Mouse (Mus musculus) liver, adult (tissue): ENCODE results near the gene Mtif2.

Experiments used
- GATA4 ChIP-seq: IDR thresholded peaks from 2 replicates; pipeline ENCODE4 v1.6.1; 2014; ENCODE audit warnings: mild to moderate bottlenecking, low read length; ENCODE audit not compliant: insufficient replicate concordance

The Mtif2 gene

DNA sequence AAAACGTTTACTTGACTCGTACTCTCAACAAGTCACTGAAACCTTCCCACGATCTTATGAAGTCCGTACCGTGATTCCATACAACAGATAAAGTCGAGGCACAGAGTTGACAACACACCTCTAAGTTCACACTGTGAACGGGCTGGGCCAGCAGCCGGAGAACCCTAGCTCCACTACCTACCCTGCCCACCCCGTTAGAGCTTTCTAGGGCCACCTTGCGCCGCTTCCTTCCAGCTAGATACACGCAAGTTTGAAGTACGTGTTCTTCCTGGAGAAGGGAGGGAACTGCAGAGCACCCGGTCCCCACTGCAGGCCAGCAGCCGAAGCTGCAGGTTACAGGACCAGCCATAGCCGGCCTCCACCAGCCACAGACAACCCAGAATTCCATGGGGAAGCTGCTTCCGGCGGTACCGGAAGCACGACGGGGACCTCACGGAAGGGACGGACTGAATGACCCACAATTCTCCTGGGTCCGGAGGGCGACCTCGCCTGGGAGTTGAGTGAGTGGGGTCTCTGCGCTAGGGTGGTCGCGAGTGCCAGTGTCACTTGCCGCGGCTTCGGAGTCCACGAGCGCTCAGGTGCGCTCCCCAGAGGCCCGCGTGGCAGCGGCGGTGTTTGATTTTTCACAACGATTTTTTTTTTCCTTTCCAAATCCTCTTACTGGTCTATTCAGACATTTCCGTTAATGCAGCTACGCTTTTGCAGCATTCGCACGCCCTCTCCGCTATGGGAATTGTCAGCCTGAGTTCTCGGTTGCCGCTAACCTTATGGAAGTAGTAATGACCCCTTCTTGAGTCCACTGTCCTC, at the start of gene Mtif2:
Gene Mtif2, plus strand, starts transcription at position 421 of the 807 bp plus-strand sequence.
- TF ChIP-seq GATA4 = peak; percentile 23; the same call in 1 of the 2 replicates

DNA sequence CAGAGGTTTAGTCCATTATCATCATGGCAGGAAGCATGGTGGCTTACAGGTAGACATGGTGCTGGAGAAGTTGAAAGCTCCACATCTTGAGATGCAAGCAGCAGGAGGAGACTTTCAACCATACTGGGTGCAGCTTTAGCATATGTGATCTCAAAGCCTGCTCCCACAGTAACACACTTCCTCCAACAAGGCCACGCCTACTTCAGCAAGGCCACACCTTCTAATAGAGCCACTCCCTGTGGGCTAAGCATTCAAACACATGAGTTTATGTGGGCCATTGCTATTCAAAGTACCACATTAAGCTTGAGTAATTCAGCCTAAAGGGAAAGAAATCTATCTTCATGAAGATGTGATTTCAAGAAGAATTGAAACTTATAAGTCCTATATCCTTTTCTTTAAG, 33.1 kb upstream of the Mtif2 start:
- no peak for TF ChIP-seq GATA4

DNA sequence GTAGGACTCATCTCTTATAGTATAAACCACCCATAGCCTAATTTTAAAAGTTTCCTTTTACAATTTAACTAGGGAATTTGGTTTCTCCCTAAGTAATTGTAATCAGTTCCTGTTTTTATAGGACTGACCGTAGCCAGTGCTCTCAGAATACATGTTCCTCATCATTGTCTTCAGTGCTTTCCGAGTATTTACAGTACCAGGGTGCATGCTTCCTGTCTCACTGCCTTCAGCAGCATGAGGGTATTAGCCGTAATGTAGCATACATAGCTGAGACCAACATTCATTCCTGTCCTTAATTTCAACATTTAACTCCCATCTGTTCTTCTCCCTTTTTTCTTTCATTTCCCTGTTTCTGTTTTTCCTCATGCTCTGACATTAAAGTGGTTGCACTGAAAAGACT, 29.2 kb upstream of the Mtif2 start:
- TF ChIP-seq GATA4 = no peak

DNA sequence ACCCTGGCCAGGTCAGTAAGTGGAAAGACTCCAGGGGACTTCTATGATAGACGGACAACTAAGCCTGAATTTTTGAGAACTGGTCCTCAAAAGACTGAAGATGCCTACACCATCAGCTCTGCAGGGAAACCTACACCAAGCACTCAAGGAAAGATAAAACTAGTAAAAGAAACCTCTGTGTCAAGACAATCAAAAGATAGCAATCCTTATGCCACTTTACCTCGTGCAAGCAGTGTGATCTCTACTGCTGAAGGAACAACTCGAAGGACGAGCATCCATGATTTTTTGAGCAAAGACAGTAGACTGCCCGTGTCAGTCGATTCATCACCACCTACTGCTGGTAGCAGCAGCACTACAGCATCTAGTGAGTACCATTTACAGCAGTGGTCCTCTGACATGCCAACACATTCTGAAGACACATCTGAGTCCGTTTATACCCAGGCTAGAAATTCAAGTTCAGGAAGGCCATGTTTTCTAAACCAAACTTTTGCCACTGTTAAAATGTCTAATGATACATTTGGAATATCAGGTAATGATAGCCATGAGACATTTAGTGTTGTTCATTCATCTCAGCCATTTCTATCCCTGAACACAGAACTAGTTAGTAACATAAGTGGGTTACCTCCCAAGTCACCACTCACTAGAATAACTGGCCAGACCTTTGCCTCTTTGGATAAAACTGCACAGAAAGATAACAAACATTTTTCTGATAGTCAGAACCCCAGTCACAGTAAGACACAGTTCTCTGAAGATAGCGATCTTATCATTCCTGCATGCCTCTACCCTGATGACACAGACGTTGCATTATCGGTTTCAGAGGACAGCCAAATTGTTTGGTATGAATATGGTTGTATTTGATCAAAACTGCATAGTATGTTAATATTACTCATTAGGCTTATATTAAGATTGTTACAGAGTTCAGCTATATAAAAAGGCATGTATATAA, 22.0 kb upstream of the Mtif2 start:
- no peak for TF ChIP-seq GATA4

DNA sequence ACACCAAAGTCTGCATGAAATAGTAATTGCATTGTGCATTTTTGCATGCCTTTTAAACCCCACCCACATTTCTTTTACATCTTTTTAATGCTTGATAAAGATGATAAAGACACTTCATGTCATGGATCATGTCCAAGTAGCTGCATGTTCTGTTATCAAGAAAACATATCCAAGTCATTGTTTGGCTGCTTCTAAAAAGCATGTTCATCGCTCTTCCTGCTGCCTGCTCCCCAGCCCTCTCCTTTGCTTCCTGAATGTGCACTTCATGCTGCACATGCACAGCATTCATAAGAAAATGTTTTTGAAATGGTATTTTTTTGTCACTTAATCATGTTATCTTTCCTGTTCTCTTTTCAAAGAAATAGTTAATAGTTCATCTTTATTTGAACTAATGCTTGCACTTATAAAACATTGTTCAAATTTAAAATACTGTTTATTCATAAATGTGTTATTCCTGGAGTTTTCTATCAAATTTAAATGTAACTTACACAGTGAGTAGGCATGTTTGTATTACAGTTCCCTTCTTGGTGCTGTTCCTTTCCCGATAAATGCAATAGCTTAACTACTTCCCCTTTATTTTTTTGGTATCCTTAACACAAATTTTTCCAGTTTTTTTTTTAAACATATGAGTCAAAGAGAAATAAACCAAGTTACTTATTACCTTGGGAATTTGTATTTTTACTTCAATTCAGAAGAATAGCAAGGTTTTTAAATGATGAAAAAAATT, 21.1 kb upstream of the Mtif2 start:
- TF ChIP-seq GATA4 = no peak

DNA sequence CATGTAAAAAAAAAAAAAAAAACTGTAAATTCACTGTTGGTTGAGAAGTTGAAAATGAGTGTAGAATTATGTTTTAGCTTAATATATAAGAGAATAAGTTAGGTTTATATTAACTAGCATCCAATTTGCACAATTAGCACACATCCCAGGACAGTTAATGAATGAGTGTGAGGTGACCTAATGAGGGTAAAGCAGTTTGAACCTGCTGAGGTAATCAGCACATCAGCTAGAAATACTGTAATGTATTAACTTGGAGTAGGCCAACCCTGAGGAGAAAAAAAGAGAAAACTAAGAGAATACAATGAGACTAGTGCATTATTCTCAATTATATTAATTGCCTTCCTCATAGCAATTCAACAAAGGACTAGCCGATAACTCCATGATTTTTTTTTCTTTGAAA, 16.8 kb upstream of the Mtif2 start:
- TF ChIP-seq GATA4 = no peak

DNA sequence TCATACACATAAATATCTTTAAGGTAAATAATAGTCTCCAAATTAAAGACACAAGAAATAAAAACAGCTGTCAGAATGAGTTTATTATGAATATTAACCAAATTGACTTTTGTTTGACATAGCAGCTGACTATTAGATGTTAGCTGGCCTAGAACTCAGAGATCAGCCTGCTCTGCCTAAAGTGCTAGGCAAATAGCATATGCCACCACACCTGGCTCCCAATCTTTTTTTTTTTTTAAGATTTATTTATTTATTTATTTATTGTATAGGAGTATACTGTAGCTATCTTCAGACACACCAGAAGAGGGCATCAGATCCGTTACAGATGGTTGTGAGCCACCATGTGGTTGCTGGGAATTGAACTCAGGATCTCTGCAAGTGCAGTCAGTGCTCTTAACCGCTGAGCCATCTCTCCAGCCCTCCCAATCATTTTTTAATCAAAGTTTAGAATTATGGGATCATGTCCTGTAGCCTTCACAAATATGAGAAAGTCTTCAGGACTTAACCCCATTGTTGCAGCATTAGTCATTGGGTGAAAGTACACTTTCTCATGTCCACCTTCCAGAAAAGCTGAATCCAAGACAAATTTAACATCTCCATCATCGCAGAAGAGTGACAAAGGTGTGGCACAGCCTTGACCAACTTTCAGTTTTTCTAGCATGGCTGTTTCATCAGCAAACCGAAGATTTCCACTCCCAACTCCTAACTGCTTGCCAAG, 13.2 kb upstream of the Mtif2 start:
- TF ChIP-seq GATA4 = no peak

DNA sequence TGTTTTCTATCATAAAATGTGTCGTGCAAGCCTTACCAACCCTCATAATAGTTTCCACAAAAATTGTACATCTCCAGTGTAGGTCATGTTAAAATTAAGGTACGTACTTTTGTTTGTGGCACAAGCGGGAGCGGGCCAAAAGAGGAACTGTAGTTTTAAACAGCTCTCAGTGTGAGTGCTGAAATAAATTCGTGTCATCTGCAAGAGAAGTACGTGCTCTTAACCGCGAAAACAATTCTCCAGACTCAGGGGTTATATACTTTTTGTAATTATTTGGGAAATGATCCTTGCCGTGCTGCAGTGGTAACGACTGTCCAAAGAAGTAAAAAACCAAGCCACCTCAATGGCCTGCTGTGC, 11.9 kb upstream of the Mtif2 start:
- TF ChIP-seq GATA4 = no peak

DNA sequence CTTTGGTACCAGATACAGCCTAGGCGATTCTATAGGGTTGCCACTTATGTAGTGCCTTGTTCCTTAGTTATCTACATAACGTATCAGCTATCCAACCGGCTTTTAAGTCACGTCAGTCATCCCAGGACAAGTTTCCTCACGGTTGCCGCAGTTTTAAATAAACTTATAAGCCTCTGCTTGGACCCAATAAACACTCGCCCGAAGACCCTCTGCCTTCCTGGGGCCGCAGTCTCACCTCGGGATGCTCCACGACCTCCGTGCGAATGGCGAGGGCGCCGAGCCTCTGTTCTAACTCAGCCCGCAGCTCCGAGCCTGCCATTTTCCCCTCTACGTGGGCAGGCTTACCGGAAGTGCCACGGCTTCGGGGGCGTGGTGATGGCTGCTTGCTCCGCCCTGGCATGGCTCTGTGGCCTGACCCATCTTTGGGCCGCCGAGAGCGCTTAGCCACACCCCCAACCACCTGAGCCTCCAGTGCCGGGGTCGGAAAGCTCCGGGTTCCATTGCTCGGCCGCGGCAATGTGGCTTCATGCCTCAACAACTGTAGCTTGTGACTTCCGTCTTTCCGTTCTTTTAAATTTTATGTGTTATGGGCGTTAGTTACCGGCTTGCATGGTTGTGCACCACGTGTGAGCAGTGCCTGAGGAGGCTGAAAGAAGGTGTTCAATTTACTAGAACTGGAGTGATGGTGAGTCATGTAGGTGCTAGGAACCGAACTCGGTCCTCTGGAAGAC, 11.4 kb upstream of the Mtif2 start, which contains the start of gene Prorsd1:
Gene Prorsd1, minus strand, starts transcription at position 352 of the 731 bp plus-strand sequence.
- TF ChIP-seq GATA4 = no peak

DNA sequence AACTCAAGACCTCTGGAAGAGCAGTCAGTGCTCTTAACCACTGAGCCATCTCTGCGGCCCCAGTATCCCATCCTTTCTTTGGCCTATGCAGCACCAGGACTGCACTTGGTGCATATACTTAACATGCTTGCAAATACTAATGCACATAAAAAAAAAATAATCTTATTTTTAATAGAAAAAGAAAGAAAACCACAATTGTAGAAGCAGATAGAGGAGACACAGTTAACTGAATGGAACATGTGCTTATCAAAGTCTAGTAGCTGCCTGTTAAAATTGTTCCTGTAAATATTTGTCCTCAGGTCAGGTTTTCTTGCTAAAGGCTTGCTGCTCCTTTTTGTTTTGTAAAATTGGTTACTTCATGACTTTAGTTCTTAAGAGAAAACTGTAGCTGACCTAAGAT, 12.0 kb downstream of the Mtif2 start:
- TF ChIP-seq GATA4 = no peak

DNA sequence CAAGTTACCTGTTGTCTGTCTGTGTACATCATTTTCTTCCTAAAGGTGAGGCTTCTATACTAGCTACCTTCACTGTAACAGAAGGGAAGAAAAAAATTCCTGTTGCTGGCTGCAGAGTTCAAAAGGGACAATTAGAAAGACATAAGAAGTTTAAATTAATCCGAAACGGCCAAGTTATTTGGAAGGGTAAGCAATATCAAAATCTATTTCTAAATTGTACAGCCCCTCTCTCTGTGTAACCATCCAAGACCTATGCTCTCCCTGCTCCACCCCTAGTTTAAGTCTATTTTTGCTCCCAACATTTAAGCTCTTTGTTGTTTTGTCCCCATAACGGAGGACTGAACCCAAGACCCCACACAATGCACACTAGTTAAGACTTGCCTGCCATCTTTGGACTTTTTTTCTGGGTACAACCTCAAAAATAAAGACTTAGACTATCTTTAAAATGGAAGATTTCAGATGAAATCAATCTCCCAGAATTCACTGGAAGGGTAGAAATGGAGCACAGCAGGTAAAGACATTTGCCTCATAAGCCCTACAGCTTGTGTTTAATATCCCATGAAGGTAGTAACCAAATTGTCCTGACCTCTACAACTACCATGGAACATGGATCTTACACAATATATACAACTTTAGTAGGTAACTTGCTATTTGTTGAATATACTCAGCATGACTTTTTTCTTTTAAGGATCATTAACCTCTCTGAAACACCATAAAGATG, 18.2 kb downstream of the Mtif2 start:
- TF ChIP-seq GATA4 = no peak

DNA sequence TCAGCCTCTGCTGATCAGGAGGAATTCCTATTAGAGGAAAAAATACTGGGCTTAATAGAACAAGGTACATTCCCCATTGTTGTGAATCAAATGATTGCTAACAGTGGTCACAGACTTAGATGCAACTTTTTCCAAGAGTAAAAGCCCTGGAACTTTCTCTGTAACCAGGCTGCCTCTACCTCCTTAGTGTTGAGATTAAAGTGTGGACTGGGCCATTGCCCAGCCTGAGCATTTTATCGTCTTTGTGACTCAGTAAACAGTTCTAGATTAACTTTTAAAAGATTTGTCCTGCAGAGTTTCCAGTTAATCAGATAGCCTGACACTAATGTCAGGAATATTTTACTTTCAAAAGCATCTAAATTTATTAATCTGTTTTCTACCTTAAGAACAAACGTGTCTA, 20.6 kb downstream of the Mtif2 start:
- no peak for TF ChIP-seq GATA4

DNA sequence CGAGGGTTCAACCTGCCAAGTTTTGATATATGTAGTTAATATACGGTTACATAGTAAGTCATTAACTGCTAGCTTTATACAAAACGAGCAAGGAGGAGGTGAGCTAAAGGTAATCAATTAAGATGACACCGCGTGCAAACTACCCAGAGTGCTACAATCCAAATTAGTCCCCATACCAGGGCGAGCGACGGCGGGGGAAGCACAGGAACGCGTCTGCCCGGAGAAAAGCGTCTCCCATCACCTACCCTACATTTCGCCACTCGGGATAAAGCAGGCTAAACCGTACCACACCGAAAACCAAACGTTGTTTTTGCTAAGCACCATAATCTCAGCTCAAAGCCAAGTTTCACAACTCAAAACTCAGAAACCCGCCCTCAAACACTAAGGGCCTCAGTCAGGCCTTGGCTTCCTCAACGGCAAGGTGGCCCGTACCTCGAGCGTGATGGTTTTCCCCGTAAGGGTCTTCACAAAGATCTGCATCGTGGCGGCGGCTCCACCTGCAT, 21.1 kb downstream of the Mtif2 start:
- TF ChIP-seq GATA4 = no peak
